Mouse (Mus musculus) forebrain, embryonic 11.5 days (tissue): ENCODE measurements around the gene Irx2. TPM values are rescaled to one million over a fixed set of nuclear protein-coding genes. Genes with fewer than 3 reads are reported as not detected.

Experiments
- ATAC-seq: fragments of 200-750 bp; cut with Nextera tagmentation; replicated peaks from 2 replicates; pipeline ENCODE4 v1.8.0; 2017; ENCODE audit warnings: moderate TSS enrichment; ENCODE audit not compliant: low FRiP score
- DNase-seq: peaks from one replicate; pipeline ENCODE4 v3.0.0-alpha.2; 2017; ENCODE audit warnings: low spot score
- H3K27ac ChIP-seq: fragments of 300-500 bp; sonication (generic); 2 replicates; pipeline ENCODE4 v1.5.1; 2014; ENCODE audit warnings: low read depth, low read length
- H3K27me3 ChIP-seq: fragments of 300-500 bp; sonication (generic); 2 replicates; pipeline ENCODE4 v1.6.1; 2014; ENCODE audit warnings: mild to moderate bottlenecking, low read length, mixed read lengths; ENCODE audit not compliant: control insufficient read depth, insufficient read depth
- H3K36me3 ChIP-seq: fragments of 300-500 bp; sonication (generic); 2 replicates; pipeline ENCODE4 v1.6.1; 2014; ENCODE audit warnings: mild to moderate bottlenecking, low read length, moderate library complexity, mixed read lengths; ENCODE audit not compliant: control insufficient read depth, insufficient read depth
- H3K4me1 ChIP-seq: fragments of 300-500 bp; sonication (generic); replicated peaks from 2 replicates; pipeline ENCODE4 v1.6.1; 2014; ENCODE audit warnings: low read length, mixed read lengths; ENCODE audit not compliant: control insufficient read depth, insufficient read depth
- H3K4me2 ChIP-seq: fragments of 300-500 bp; sonication (generic); 2 replicates; pipeline ENCODE4 v1.6.1; 2014; ENCODE audit warnings: low read depth, mild to moderate bottlenecking, low read length, moderate library complexity, mixed read lengths; ENCODE audit not compliant: severe bottlenecking
- H3K4me3 ChIP-seq: fragments of 300-500 bp; sonication (generic); 2 replicates; pipeline ENCODE4 v1.5.1; 2014; ENCODE audit warnings: low read depth, low read length
- H3K9ac ChIP-seq: fragments of 300-500 bp; sonication (generic); 2 replicates; pipeline ENCODE4 v1.6.1; 2014; ENCODE audit warnings: low read length
- H3K9me3 ChIP-seq: fragments of 300-500 bp; sonication (generic); 2 replicates; pipeline ENCODE4 v1.6.1; 2016; ENCODE audit warnings: low read length, mixed read lengths; ENCODE audit not compliant: control insufficient read depth
- WGBS: fragments of 180-500 bp; shearing (Covaris S2); extraction: QIAGEN DNeasy Blood & Tissue Kit; methylation state at CpG from one replicate; pipeline ENCODE4 v1.1.7; 2014; 5-methylcytosine and 5-hydroxymethylcytosine counted together
- polyA plus RNA-seq: library from polyadenylated mRNA; unstranded; fragments of >200 nt; fragmentation: Nextera tagmentation; extraction: Ambion mirVana; gene quantifications from 2 replicates; pipeline ENCODE4 v1.2.1, GENCODE M21; 2014

Gene Irx2
- polyA plus RNA-seq, 1 experiment from 2014 or later = 3.4 TPM

DNA sequence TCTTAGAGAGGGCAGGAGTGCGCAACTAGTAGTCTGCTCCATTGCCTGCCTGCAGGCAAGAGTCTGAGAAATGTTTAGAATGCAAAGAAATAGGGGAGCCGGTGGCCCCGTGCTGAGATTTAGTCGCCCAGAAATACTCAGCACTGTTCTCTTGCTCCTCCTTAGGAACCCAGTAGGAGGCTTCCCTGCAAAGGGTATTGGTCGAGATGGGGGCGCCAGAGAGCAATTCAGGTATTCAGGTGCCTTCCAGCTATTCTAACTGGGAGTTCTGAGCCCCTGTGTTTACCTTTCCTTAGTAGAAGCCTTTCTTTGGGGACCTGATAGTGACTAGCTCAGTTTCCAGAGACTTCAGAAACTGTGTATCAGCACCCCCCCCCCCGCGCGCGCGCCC, 11.5 kb downstream of the Irx2 start:
- Histone ChIP-seq H3K36me3 (no peaks in the 10 kb centered on the region), H3K4me1 (peaks cover 12% of the 10 kb centered on the region; the same call in 1 of the 2 replicates), H3K4me2 (peak overlapping the region; percentile 53), H3K4me3 (no peak overlapping the region), H3K27me3 (peaks cover 66% of the 10 kb centered on the region), H3K9me3 (no peaks in the 10 kb centered on the region), H3K27ac (no peak overlapping the region), H3K9ac (no peak overlapping the region)
- WGBS = under 1% methylated on average over 11 of the region's 11 CpGs
- DNase-seq (peak; percentile 67), ATAC-seq (no peak)

DNA sequence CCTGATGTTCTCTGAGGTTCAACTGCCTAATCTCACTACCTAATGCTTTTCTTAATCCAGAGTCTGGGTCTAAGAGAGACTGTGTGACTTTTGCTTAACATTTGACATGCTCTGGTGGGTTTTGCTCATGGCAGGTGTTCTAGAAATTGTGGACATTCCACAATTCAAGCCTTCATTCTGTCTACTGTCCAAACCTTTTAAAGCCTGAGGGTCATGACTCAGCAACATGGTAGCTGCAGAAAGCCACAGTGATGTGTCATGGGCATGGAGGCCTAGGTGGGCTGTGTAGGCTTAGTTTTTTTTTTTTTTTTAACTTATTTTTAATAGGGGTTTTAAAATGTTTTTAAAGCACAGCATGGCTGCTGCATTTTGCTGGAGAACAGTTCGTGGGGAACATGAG, 27.8 kb downstream of the Irx2 start:
- no peak for DNase-seq
- no peak overlapping the region for H3K9ac ChIP-seq
- H3K4me1 ChIP-seq = no peaks in the 10 kb centered on the region
- H3K27ac ChIP-seq = no peak overlapping the region
- no peaks in the 10 kb centered on the region for H3K9me3 ChIP-seq
- no peak overlapping the region for H3K4me2 ChIP-seq
- 56% methylated on average over 1 of the region's 1 CpGs for WGBS
- H3K4me3 ChIP-seq = no peak overlapping the region
- H3K27me3 ChIP-seq = no peaks in the 10 kb centered on the region
- ATAC-seq = no peak
- no peaks in the 10 kb centered on the region for H3K36me3 ChIP-seq

DNA sequence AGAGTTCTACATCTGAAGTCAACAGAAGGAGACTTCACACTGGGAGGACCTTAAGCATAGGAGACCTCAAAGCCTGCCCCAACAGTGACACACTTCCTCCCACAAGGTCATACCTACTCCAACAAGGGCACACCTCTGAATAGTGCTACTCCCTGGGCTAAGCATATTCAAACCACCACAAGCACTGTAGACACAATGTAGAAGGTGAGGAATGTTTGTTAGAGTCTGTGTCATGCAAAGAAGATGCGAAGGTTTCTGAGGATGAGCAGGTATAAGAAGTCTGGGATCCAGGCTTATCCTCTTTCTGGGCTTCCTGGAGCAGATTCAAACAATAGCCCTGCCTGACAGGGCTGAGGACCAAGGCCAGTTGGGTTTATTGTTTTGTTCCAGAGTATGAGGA, 47.2 kb downstream of the Irx2 start:
- Histone ChIP-seq H3K4me1 (no peaks in the 10 kb centered on the region), H3K27ac (no peak overlapping the region), H3K36me3 (no peaks in the 10 kb centered on the region), H3K27me3 (no peaks in the 10 kb centered on the region), H3K4me3 (no peak overlapping the region), H3K9ac (no peak overlapping the region), H3K9me3 (no peaks in the 10 kb centered on the region), H3K4me2 (no peak overlapping the region)
- no peak for ATAC-seq
- WGBS = 83% methylated on average over 1 of the region's 1 CpGs
- DNase-seq = no peak
